Mouse (Mus musculus): ENCODE measurements around the gene Nr4a2. TPM values are rescaled to one million over a fixed set of nuclear protein-coding genes. Genes with fewer than 3 reads are reported as not detected.
A peak's percentile ranks its signal among the peaks of the same experiment; 100 is the strongest.

The Nr4a2 gene
- polyA plus RNA-seq, 1 experiment from 2014 or later: 2.3 TPM

GRCm38 (mm10) chr2:57121110-57121509 lies 2.7 kb downstream of the Nr4a2 start:
- Histone ChIP-seq H3K4me3 (no peak overlapping the region), H3K27ac (replicated peaks) (peak overlapping the region; percentile 30; the same call in 1 of the 2 replicates), H3K9me3 (no peaks in the 10 kb centered on the region), H3K4me1 (peaks cover 26% of the 10 kb centered on the region), H3K9ac (peak overlapping the region; percentile 59; the same call in 1 of the 2 replicates), H3K27me3 (replicated peaks) (no peaks in the 10 kb centered on the region), H3K4me2 (0 out of 2 replicates have a peak overlapping the region, but pooled peaks have one; percentile 1), H3K36me3 (no peaks in the 10 kb centered on the region)
- 66% methylated on average over 4 of the region's 4 CpGs for WGBS
- no peak for ATAC-seq (ENCODE audit: extremely low read depth, insufficient number of reproducible peaks, low FRiP score, low TSS enrichment)

DNA sequence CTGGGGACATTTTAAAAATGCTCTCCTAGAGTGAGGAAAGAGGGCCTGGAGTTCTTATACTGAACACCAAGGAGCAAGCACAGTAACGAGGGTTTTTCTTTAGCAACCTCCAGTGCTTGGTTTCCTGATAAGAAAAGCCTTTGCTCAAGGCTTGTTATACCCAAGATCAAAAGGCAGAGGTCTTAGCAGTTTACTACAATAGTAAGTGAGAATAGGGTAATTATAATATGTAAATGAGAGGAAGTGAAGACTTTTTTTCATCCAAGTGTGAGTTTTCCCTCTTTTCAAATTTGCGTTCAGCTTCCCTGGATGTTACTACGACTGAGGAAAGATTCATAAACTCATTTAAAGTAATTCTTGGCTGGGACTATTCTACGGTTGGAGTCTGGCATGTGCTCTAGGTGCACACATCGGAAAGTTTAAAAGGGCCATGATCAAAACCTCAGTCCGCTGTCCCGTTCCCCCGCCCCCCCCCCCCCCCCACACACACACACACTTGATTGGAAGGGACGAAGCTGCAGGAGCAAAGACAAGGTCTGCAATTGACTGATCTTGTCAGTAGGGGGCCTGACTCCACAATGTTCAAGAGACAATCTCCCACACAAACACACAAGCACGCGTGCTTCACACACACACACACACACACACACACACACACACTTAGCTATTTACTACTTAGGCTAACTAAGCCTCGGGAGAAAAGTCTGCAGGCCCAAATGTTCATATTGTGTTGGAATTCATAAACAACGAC lies 6.4 kb downstream of the Nr4a2 start:
- Histone ChIP-seq H3K9ac (peak overlapping the region; percentile 90), H3K36me3 (no peaks in the 10 kb centered on the region), H3K9me3 (no peaks in the 10 kb centered on the region), H3K27ac (replicated peaks) (peak overlapping the region; percentile 94), H3K4me1 (peaks cover 29% of the 10 kb centered on the region), H3K4me2 (peak overlapping the region; percentile 99), H3K4me3 (peak overlapping the region; percentile 84), H3K27me3 (replicated peaks) (peaks cover 17% of the 10 kb centered on the region)
- peak; percentile 10; the same call in 1 of the 2 replicates for ATAC-seq (ENCODE audit: extremely low read depth, insufficient number of reproducible peaks, low FRiP score, low TSS enrichment)
- WGBS: 3% methylated on average over 13 of the region's 13 CpGs

GRCm38 (mm10) chr2:57116366-57117200 lies 7.2 kb downstream of the Nr4a2 start:
- H3K9ac ChIP-seq: peak overlapping the region; percentile 90
- H3K27me3 ChIP-seq (replicated peaks): peaks cover 25% of the 10 kb centered on the region
- H3K4me3 ChIP-seq: peak overlapping the region; percentile 84
- peak; percentile 25; the same call in 1 of the 2 replicates for ATAC-seq (ENCODE audit: extremely low read depth, insufficient number of reproducible peaks, low FRiP score, low TSS enrichment)
- no peaks in the 10 kb centered on the region for H3K36me3 ChIP-seq
- H3K4me1 ChIP-seq: peaks cover 30% of the 10 kb centered on the region
- H3K9me3 ChIP-seq: no peaks in the 10 kb centered on the region
- under 1% methylated on average over 47 of the region's 47 CpGs for WGBS
- H3K4me2 ChIP-seq: peak overlapping the region; percentile 99
- peak overlapping the region; percentile 94 for H3K27ac ChIP-seq (replicated peaks)

GRCm38 (mm10) chr2:57115864-57116365 lies 7.9 kb downstream of the Nr4a2 start:
- peak overlapping the region; percentile 84 for H3K4me3 ChIP-seq
- 0% methylated on average over 22 of the region's 28 CpGs for WGBS
- H3K36me3 ChIP-seq: no peaks in the 10 kb centered on the region
- ATAC-seq (ENCODE audit: extremely low read depth, insufficient number of reproducible peaks, low FRiP score, low TSS enrichment): 0 out of 2 replicates have a peak, but pooled peaks have one; percentile 12
- peak overlapping the region; percentile 94 for H3K27ac ChIP-seq (replicated peaks)
- H3K4me1 ChIP-seq: peaks cover 30% of the 10 kb centered on the region
- peak overlapping the region; percentile 90 for H3K9ac ChIP-seq
- H3K27me3 ChIP-seq (replicated peaks): peaks cover 32% of the 10 kb centered on the region
- no peaks in the 10 kb centered on the region for H3K9me3 ChIP-seq
- peak overlapping the region; percentile 99 for H3K4me2 ChIP-seq

- under 1% methylated on average over 25 of the region's 25 CpGs for WGBS
Observed at GRCm38 (mm10) chr2:57115181-57115863, 8.5 kb downstream of the Nr4a2 start.

DNA sequence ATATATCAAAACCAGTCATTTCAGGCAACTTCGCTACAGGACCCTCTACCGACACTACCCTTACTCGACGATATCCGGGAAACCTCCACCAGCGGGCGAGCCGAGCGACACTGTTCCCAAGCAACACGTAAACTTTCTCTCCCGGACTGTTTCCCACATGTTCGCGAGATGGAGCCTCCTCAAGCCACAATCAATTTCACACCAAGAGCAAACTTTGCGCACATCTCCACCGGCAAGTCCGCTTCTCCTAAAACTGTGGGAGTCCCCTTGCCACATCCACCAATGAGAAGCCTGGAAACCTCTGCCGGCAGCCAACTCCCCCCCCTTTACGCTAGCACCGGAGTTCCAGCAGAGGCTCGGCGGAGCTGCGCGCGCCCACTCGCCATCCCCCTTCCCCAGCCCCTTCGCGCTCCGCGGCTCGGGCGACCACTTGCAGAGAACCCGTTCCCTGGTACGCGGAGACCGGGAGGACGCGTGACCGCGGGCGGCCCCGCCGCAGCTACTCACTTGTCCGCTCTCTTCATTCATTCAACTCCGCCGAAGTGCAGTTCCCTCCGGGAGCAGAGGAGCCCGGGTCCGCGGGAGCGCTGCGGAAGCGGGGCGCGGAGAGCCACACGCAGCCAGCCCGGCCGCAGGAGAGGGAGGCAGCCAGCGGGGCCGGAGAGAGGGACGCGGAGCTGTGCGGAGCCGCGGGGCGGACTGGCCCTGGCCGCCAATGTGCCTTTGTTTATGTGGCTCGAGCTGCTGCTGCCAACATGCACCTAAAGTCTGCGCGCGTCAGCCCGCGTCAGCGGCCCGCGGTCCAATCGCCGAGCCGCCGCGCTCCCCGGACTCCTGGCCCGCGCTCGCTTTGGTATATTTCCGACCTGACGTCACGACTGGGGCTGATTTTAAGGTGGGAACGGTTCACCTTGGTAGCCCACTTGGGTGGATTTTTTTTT lies 9.3 kb downstream of the Nr4a2 start:
- WGBS: under 1% methylated on average over 88 of the region's 88 CpGs
- Histone ChIP-seq H3K27ac (replicated peaks) (peak overlapping the region; percentile 49; the same call in 1 of the 2 replicates), H3K4me2 (peak overlapping the region; percentile 99)

More at GRCm38 (mm10) chr2:57115181-57115863, 8.5 kb downstream of the Nr4a2 start:
- no peak; the same call in 1 of the 2 replicates for ATAC-seq (ENCODE audit: extremely low read depth, insufficient number of reproducible peaks, low FRiP score, low TSS enrichment)
- Histone ChIP-seq H3K9me3 (no peaks in the 10 kb centered on the region), H3K9ac (peak overlapping the region; percentile 90), H3K4me1 (peaks cover 25% of the 10 kb centered on the region), H3K36me3 (no peaks in the 10 kb centered on the region), H3K27ac (replicated peaks) (no peak overlapping the region), H3K4me2 (peak overlapping the region; percentile 99), H3K4me3 (peak overlapping the region; percentile 84), H3K27me3 (replicated peaks) (peaks cover 37% of the 10 kb centered on the region)

DNA sequence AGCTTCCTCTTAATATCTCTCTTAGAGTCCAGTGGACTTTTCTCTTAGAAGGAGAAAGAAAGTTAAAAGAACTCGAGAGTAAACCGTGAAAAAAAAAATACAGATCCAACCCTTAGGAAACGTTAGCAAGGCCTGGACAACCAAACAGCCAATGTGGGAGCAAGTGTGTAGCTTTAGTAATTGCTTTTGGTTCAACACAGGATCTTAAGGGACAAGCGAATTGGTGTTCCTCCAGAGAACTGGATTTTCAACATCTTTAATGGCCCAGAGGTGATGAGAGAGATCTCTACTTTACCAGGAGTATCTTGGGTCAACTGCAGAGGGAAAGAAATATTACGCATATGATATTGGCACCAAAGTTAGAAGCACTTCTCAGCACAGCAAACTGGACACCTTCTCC lies 10.4 kb downstream of the Nr4a2 start:
- peak overlapping the region; percentile 90; the same call in 1 of the 2 replicates for H3K9ac ChIP-seq
- 39% methylated on average over 5 of the region's 5 CpGs for WGBS
- no peaks in the 10 kb centered on the region for H3K9me3 ChIP-seq
- peaks cover 25% of the 10 kb centered on the region for H3K4me1 ChIP-seq
- H3K27ac ChIP-seq (replicated peaks): no peak overlapping the region
- peaks cover 56% of the 10 kb centered on the region for H3K27me3 ChIP-seq (replicated peaks)
- peak overlapping the region; percentile 99 for H3K4me2 ChIP-seq
- H3K36me3 ChIP-seq: no peaks in the 10 kb centered on the region
- peak overlapping the region; percentile 84 for H3K4me3 ChIP-seq
- ATAC-seq (ENCODE audit: extremely low read depth, insufficient number of reproducible peaks, low FRiP score, low TSS enrichment): no peak

More for the DNA sequence above, 9.3 kb downstream of the Nr4a2 start:
- peak; percentile 47 for ATAC-seq (ENCODE audit: extremely low read depth, insufficient number of reproducible peaks, low FRiP score, low TSS enrichment)
- H3K9me3 ChIP-seq: no peaks in the 10 kb centered on the region
- no peaks in the 10 kb centered on the region for H3K36me3 ChIP-seq
- H3K4me3 ChIP-seq: peak overlapping the region; percentile 84
- peak overlapping the region; percentile 90 for H3K9ac ChIP-seq
- peaks cover 46% of the 10 kb centered on the region for H3K27me3 ChIP-seq (replicated peaks)
- H3K4me1 ChIP-seq: peaks cover 25% of the 10 kb centered on the region

GRCm38 (mm10) chr2:57112949-57113348 lies 10.9 kb downstream of the Nr4a2 start:
- 35% methylated on average over 6 of the region's 6 CpGs for WGBS
- no peak overlapping the region for H3K27ac ChIP-seq (replicated peaks)
- H3K4me2 ChIP-seq: peak overlapping the region; percentile 99; the same call in 1 of the 2 replicates
- H3K36me3 ChIP-seq: no peaks in the 10 kb centered on the region
- peaks cover 61% of the 10 kb centered on the region for H3K27me3 ChIP-seq (replicated peaks)
- ATAC-seq (ENCODE audit: extremely low read depth, insufficient number of reproducible peaks, low FRiP score, low TSS enrichment): no peak
- no peaks in the 10 kb centered on the region for H3K9me3 ChIP-seq
- no peak overlapping the region for H3K9ac ChIP-seq
- H3K4me3 ChIP-seq: no peak overlapping the region
- H3K4me1 ChIP-seq: peaks cover 25% of the 10 kb centered on the region

DNA sequence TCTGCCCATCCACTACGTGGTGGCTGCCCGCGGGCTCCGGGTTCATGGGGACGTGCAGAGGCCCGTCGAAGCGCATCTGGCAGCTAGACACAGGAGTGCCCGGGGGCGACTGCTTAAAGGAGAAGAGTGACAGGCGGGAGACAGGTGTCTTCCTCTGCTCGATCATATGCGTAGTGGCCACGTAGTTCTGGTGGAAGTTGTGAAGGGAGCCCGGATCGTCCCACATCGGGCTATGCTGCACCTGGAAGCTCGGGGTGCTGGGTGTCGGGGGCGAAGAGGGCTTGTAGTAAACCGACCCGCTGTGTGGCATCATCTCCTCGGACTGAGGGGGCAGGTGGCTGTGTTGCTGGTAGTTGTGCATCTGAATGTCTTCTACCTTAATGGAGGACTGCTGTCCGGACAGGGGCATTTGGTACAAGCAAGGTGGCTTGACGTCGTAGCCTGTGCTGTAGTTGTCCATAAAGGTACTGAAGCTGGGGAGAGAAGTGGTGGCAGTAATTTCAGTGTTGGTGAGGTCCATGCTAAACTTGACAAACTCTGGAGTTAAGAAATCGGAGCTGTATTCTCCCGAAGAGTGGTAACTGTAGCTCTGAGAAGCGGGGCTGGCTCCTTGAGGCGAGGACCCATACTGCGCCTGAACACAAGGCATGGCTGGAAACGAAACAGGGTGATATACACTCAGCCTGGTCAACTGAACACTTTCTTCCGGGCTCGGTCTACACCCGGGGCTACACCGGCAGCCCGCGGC lies 11.8 kb downstream of the Nr4a2 start:
- Histone ChIP-seq H3K4me3 (peak overlapping the region; percentile 25), H3K4me2 (peak overlapping the region; percentile 44), H3K9me3 (no peaks in the 10 kb centered on the region), H3K4me1 (peaks cover 23% of the 10 kb centered on the region), H3K36me3 (no peaks in the 10 kb centered on the region), H3K9ac (no peak overlapping the region), H3K27ac (replicated peaks) (no peak overlapping the region), H3K27me3 (replicated peaks) (peaks cover 69% of the 10 kb centered on the region)
- WGBS: 8% methylated on average over 38 of the region's 38 CpGs
- ATAC-seq (ENCODE audit: extremely low read depth, insufficient number of reproducible peaks, low FRiP score, low TSS enrichment): no peak
